Mouse (Mus musculus) liver, embryonic 14.5 days (tissue): ENCODE results near the gene Dtx3l. TPM values are rescaled to one million over a fixed set of nuclear protein-coding genes. Genes with fewer than 3 reads are reported as not detected.

Experiments
- ATAC-seq: fragments of 200-750 bp; cut with Nextera tagmentation; 2 replicates; pipeline ENCODE4 v1.8.0; 2017; ENCODE audit warnings: moderate number of reproducible peaks, mild to moderate bottlenecking, moderate library complexity; ENCODE audit not compliant: insufficient read depth
- DNase-seq, 3 experiments: peaks; one replicate each; pipeline ENCODE4 v3.0.0-alpha.2; 2012 to 2013; ENCODE audit warnings: low read depth in 3 of 3, low spot score in 3 of 3
- H3K27ac ChIP-seq: fragments of 300-500 bp; sonication (generic); 2 replicates; pipeline ENCODE4 v1.5.1; 2014; ENCODE audit warnings: moderate library complexity, mild to moderate bottlenecking, control low read depth, inconsistent platforms
- H3K27me3 ChIP-seq: fragments of 300-500 bp; sonication (generic); 2 replicates; pipeline ENCODE4 v1.6.1; 2014; ENCODE audit warnings: mild to moderate bottlenecking, low read length, moderate library complexity; ENCODE audit not compliant: control insufficient read depth, insufficient read depth
- H3K36me3 ChIP-seq: fragments of 300-500 bp; sonication (generic); replicated peaks from 2 replicates; pipeline ENCODE4 v1.6.1; 2014; ENCODE audit warnings: low read depth; ENCODE audit not compliant: control insufficient read depth, insufficient read depth
- H3K4me1 ChIP-seq, 2 experiments: fragments of 200-500 bp in 1 of 2; fragments of 300-500 bp in 1 of 2; sonication (generic) in 1 of 2; replicated peaks; 2 replicates each; pipeline ENCODE4 v1.6.1; 2012 to 2014; ENCODE audit warnings: antibody characterized with exemption in 1 of 2, inconsistent platforms in 1 of 2, low read length in 1 of 2; ENCODE audit not compliant: control insufficient read depth in 2 of 2, insufficient read depth in 2 of 2
- H3K4me2 ChIP-seq: fragments of 300-500 bp; sonication (generic); 2 replicates; pipeline ENCODE4 v1.6.1; 2014; ENCODE audit warnings: low read depth, mild to moderate bottlenecking, control low read depth, moderate library complexity
- H3K4me3 ChIP-seq, 2 experiments: fragments of 200-500 bp in 1 of 2; fragments of 300-500 bp in 1 of 2; sonication (generic) in 1 of 2; 2 replicates each; pipeline ENCODE4 v1.5.1; 2012 to 2014; ENCODE audit warnings: low read depth in 2 of 2, low read length in 2 of 2, mild to moderate bottlenecking in 2 of 2, control low read depth in 1 of 2, inconsistent platforms in 1 of 2, moderate library complexity in 1 of 2; ENCODE audit not compliant: insufficient read depth in 1 of 2
- H3K9ac ChIP-seq: fragments of 300-500 bp; sonication (generic); replicated peaks from 2 replicates; pipeline ENCODE4 v1.6.1; 2014; ENCODE audit warnings: mild to moderate bottlenecking, control low read depth, moderate library complexity
- H3K9me3 ChIP-seq: fragments of 300-500 bp; sonication (generic); 2 replicates; pipeline ENCODE4 v1.6.1; 2016; ENCODE audit warnings: low read length, mixed read lengths; ENCODE audit not compliant: control insufficient read depth
- CTCF ChIP-seq: IDR thresholded peaks from 2 replicates; pipeline ENCODE4 v1.5.1; 2016; ENCODE audit warnings: antibody characterized with exemption, low read depth, control low read depth
- EP300 ChIP-seq: IDR thresholded peaks from 2 replicates; pipeline ENCODE4 v1.6.1; 2016; ENCODE audit warnings: antibody characterized with exemption, low read depth
- WGBS: fragments of 180-500 bp; shearing (Covaris S2); extraction: QIAGEN DNeasy Blood & Tissue Kit; methylation state at CpG from one replicate; pipeline ENCODE4 v1.1.7; 2014; ENCODE audit not compliant: insufficient replicate concordance; 5-methylcytosine and 5-hydroxymethylcytosine counted together
- polyA plus RNA-seq, 2 experiments: library from polyadenylated mRNA; depleted of rRNA in 1 of 2; stranded (reverse) in 1 of 2; unstranded in 1 of 2; fragments of >200 nt; fragmentation: Nextera tagmentation in 1 of 2; extraction: Ambion mirVana in 1 of 2; gene quantifications; 2 replicates each; pipeline versions ENCODE4 v1.2.1 to v1.2.3; 2012 to 2014

Gene Dtx3l
- polyA plus RNA-seq, 2 experiments: 1.9 to 3.5 TPM

DNA sequence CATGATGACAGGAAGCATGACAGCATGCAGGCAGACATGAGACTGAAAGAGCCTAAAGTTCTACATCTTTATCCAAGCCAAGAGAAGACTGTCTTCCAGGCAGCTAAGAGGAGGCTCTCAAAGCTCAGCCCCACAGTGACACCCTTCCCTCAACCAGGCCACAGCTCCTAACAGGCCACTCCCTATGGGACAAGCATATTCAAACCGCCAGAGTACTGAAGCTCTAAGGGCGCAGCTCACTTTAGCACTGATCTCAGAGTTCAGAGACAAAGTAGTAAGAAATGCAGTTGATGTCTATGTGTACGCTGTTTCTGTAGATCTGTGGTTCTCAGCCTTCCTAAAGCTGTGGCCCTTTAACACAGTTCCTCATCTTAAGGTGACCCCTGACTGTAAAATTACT is 12.3 kb upstream of the Dtx3l start:
- no peaks in the 10 kb centered on the region for H3K27me3 ChIP-seq
- 73% methylated on average over 3 of the region's 3 CpGs for WGBS

DNA sequence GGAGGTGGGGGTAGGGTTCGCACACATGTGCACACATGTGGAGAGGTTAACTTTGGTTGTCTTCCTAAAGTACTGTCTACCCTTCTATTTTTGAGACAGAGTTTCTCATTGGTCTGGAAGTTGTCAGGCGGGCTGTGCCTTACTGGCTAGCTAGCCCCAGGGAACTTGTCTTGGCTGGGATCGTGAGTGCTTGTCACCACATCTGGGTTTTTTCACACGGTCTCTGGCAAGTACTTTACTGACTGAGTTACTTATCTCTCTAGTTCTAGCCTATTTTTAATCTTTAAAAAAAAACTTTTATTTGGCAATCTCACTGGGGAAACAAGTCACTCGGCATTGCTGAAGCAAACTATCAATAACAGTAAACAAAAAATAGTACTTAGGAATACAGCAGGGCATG is 10.3 kb upstream of the Dtx3l start:
- H3K9ac ChIP-seq: no peak overlapping the region
- no peak overlapping the region for H3K4me2 ChIP-seq
- no peak overlapping the region for H3K27ac ChIP-seq
- TF ChIP-seq CTCF (no peak), EP300 (no peak)
- DNase-seq: no peak
- H3K4me3 ChIP-seq: no peak overlapping the region
- no peaks in the 10 kb centered on the region for H3K9me3 ChIP-seq
- no peaks in the 10 kb centered on the region for H3K36me3 ChIP-seq
- WGBS: 66% methylated on average over 5 of the region's 5 CpGs
- ATAC-seq: no peak
- H3K4me1 ChIP-seq: no peaks in the 10 kb centered on the region
- H3K27me3 ChIP-seq: no peaks in the 10 kb centered on the region

More for the DNA sequence above, 12.3 kb upstream of the Dtx3l start:
- H3K27ac ChIP-seq: no peak overlapping the region
- H3K9me3 ChIP-seq: no peaks in the 10 kb centered on the region
- no peak for TF ChIP-seq EP300
- TF ChIP-seq CTCF: no peak
- no peak overlapping the region for H3K4me2 ChIP-seq
- no peak for ATAC-seq
- DNase-seq: no peak
- no peaks in the 10 kb centered on the region for H3K36me3 ChIP-seq
- H3K4me1 ChIP-seq: no peaks in the 10 kb centered on the region
- H3K4me3 ChIP-seq: no peak overlapping the region
- H3K9ac ChIP-seq: no peak overlapping the region

DNA sequence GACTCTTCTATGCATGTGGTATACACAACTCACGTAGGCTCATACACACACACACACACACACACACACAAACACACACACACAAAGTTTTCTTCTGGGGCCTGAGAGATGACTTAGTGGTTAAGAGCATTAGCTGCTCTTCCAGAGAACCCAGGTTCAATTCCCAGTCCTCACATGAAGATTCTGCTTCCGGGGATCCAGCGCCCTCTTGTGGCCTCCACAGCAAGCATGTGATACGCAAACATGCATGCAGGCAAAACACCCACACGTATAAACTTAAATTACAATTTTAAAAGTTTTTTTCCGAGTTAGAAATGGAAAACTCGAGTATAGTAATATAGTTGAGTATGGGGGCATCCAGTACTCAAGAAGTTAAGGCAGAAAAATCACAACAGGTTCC is 2.4 kb upstream of the Dtx3l start:
- no peaks in the 10 kb centered on the region for H3K9me3 ChIP-seq
- DNase-seq (peak in 2 of 3 experiments; percentile 19 to 30), ATAC-seq (no peak)
- no peak overlapping the region for H3K9ac ChIP-seq
- H3K27me3 ChIP-seq: no peaks in the 10 kb centered on the region
- no peak for TF ChIP-seq EP300
- peak; percentile 80 for TF ChIP-seq CTCF
- H3K4me1 ChIP-seq: peaks cover 0 to 8% of the 10 kb centered on the region in 2 experiments; a peak in 1 of 4 replicates
- H3K4me3 ChIP-seq: no peak overlapping the region
- H3K27ac ChIP-seq: no peak overlapping the region
- peaks cover 2% of the 10 kb centered on the region for H3K36me3 ChIP-seq
- no peak overlapping the region for H3K4me2 ChIP-seq
- 68% methylated on average over 7 of the region's 7 CpGs for WGBS

GRCm38 (mm10) chr16:35939690-35940089 is 739 bp upstream of the Dtx3l start:
- Histone ChIP-seq H3K4me3 (peak overlapping the region; percentile 80 to 88), H3K9me3 (no peaks in the 10 kb centered on the region), H3K27ac (no peak overlapping the region), H3K36me3 (peaks cover 2% of the 10 kb centered on the region), H3K4me1 (peaks cover 0 to 8% of the 10 kb centered on the region in 2 experiments; a peak in 1 of 4 replicates), H3K4me2 (peak overlapping the region; percentile 85), H3K9ac (peak overlapping the region; percentile 87), H3K27me3 (no peaks in the 10 kb centered on the region)
- DNase-seq (peak; percentile 72 to 82 (median 76)), ATAC-seq (peak; percentile 73)
- TF ChIP-seq EP300: no peak
- TF ChIP-seq CTCF: peak; percentile 91
- 2% methylated on average over 9 of the region's 9 CpGs for WGBS

DNA sequence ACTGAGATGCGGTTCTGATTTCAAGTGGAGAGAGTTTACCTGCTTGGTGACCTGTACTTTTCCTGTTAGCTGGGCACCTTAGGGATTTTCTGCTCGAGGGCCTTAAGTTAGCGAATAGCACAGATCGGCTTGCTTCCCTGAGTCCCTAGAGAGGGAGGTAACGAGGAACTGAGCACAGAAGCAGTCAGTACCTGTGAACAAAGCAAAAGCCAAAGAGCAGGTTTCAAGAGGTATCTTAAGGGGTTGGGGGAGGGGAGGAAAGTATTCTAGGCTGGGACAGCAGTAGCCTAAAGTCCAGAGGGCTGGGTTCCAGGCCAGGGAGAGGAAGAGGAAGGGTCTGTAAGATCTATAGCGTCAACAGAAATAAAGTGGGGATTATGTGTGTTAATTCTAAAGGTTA is 310 bp upstream of the Dtx3l start:
- no peaks in the 10 kb centered on the region for H3K9me3 ChIP-seq
- TF ChIP-seq EP300 (no peak), CTCF (no peak)
- peaks cover 2% of the 10 kb centered on the region for H3K36me3 ChIP-seq
- peak in 1 of 3 experiments; percentile 29 for DNase-seq
- H3K27me3 ChIP-seq: no peaks in the 10 kb centered on the region
- peak; percentile 53; the same call in 1 of the 2 replicates for ATAC-seq
- peak overlapping the region; percentile 85 for H3K4me2 ChIP-seq
- H3K27ac ChIP-seq: peak overlapping the region; percentile 39; the same call in 1 of the 2 replicates
- H3K9ac ChIP-seq: peak overlapping the region; percentile 87
- peak overlapping the region; percentile 80 to 88 for H3K4me3 ChIP-seq
- WGBS: 2% methylated on average over 6 of the region's 6 CpGs
- H3K4me1 ChIP-seq: peaks cover 0 to 8% of the 10 kb centered on the region in 2 experiments; a peak in 1 of 4 replicates
